Mouse (Mus musculus): ENCODE results near the gene Tmem132a. TPM values are rescaled to one million over a fixed set of nuclear protein-coding genes. Genes with fewer than 3 reads are reported as not detected.
A peak's percentile ranks its signal among the peaks of the same experiment; 100 is the strongest.

Tmem132a gene
- polyA plus RNA-seq, 2 experiments from 2014 or later: 0.89 TPM; not detected in 1

- peak; percentile 15 for ATAC-seq
These were observed 38.3 kb downstream of the Tmem132a start for GRCm38 (mm10) chr19:10831424-10831823.

GRCm38 (mm10) chr19:10829436-10830175 is 40.1 kb downstream of the Tmem132a start, which contains the start of gene Cd6:
Cd6 (minus strand) TSS chr19:10830058.
- peak; percentile 70 for ATAC-seq

DNA sequence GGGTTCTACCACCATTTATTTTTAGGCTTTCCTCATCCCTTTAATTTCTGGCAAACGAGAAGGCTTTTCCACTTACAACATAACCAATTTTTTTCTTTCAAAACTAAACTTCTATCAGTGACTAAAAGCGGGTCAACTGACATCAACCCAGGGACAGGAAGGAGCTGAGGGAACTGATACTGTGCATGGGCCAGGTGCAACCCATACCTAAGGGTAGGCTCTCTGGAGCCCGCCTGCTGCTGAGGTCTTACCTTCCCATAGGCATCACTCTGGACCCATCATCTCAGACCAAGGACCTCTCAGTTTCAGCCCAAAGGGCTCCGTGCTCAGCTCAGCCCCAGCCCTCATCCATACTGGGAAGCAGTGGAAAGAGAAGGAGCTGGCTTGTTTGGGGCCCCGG is 41.4 kb downstream of the Tmem132a start:
- no peak for ATAC-seq

- peak; percentile 21 for ATAC-seq
These were observed 45.7 kb downstream of the Tmem132a start for GRCm38 (mm10) chr19:10824061-10824460.

DNA sequence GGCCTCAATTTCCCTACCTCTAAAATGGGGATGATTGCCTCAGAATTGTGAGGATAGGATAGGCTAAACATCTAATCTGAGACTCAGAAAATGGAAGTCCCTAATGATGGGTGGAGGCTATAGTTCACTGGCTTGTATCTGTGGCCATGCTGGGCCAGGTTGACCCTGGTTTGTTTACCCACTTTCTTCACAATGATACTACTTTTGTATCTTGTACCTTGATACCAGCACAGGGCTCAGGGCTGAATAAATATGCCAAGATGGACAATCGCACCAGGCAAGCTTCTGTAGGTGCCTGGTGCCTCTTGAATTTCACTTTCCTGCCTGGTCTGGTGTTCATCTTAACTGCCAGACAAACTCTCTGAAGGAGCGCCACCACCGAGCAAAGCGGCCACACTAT is 47.2 kb downstream of the Tmem132a start:
- ATAC-seq: no peak

- ATAC-seq: peak; percentile 19
These were observed 48.4 kb downstream of the Tmem132a start for GRCm38 (mm10) chr19:10821319-10821718.

- no peak for ATAC-seq
These were observed 51.4 kb downstream of the Tmem132a start for GRCm38 (mm10) chr19:10818217-10818946.

- ATAC-seq: no peak
These were observed 53.3 kb downstream of the Tmem132a start for GRCm38 (mm10) chr19:10816462-10816861.

- ATAC-seq: peak; percentile 41
These were observed 53.9 kb downstream of the Tmem132a start for GRCm38 (mm10) chr19:10815871-10816270.

GRCm38 (mm10) chr19:10813905-10814304 is 55.8 kb downstream of the Tmem132a start:
- ATAC-seq: peak; percentile 11

DNA sequence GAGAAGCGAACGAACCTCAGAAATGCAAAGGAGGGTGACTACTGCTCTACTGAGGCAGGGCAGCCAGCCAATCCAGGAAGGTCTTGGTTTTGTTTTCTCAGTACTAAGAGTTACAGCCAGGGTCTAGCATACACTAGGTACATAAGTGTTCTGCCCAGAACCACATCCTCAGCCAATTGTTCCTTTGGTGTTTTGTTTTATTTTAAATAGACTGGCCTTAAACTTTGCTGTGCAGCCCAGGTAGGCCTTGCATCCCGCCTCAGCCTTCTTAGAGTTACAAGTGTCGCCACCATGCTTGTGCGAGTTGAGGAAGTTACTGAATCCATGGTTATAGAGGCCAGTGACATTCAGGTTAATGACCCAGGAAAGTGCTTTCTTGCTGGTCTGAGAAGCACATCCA is 56.7 kb downstream of the Tmem132a start:
- peak; percentile 66 for ATAC-seq

DNA sequence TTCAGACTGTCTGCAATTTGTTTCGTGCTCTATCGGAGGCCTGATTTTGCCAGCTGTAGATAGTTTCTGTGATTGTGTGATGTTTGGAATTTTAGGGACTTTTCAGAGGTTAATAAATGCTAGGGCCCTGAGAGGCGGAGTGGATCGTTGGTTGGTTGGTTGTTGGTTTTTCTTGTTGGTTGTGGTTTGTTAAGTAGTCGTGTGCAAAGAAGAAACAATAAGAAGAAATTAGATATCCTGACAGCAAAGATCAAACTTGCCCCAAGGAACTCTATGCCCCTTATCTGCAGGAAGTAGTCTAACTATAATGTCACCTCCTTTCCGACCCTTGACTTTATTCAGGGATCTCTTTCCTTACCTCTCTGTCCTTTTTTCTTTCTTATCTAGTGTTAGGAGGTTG is 58.3 kb downstream of the Tmem132a start:
- no peak for ATAC-seq

DNA sequence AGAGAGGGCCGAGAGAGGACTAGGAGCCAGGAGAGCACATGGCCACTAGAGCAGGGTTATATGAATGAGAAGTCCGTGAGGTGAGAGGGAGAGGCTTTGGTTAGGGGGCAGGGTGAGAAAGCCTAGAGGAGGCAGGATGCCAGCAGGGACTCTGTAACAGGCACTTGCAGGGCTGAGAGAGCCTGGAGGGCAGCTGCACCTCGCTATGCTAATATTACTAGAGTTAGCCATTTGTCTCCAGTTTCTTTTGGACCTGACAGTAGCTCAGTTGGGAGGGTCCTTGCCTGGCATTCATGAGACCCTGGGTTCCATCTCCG is 59.6 kb downstream of the Tmem132a start:
- no peak for ATAC-seq

DNA sequence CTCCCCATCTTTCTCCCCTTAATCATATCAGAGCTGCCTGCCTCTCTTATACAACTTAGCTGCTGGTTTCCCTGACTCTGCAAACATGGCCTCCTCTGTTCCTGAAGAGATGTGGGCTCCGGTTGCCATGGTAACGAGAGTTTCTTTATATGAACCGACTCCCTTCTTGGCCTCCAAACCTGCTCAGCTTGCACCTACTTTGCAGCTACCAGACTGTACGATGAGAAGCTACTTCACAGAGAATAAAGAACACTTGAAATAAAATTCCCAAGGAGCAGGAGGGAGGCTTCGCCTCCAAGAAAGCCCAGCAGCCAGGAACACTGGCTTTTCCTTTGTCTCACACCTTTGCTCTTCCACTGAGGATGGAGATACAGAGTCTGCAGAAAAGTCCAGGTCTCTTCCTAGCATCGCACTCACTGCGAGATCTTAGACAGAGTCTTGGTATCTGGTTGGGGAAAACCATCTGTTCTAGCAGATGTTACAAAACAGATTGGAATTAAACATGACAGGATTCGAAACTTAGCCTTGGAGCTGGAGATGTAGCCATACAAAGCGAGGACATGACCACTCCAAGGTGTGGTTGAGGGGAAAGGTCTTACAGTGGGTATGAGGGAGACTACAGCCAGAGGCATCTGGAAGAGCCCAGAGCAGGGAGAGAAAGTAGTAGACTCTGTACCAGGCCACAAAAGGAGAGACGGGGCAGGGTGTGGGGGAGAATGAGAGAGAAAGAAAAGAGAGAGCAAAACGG is 60.1 kb downstream of the Tmem132a start:
- ATAC-seq: no peak

- no peak for ATAC-seq
These were observed 61.1 kb downstream of the Tmem132a start for GRCm38 (mm10) chr19:10808524-10809233.

Other genes starting within 250 kb of the Tmem132a start
- 1 to 10 TPM in 1 of 2 experiments, not detected in 1; 1.1 TPM for gene Vwce, start 235.7 kb downstream of the Tmem132a start, polyA plus RNA-seq (2017; shearing (Covaris generic))
- gene Pga5, start 191.9 kb downstream of the Tmem132a start, polyA plus RNA-seq (2017; shearing (Covaris generic)): not detected
- gene Vps37c, start 181.2 kb downstream of the Tmem132a start, polyA plus RNA-seq (2017; shearing (Covaris generic)): 10 to 100 TPM; 11.1 to 13.2 TPM
- gene Cd5, start 130.9 kb downstream of the Tmem132a start, polyA plus RNA-seq (2017; shearing (Covaris generic)): 100 to 1,000 TPM; 406 to 482 TPM
- 100 to 1,000 TPM; 365 to 512 TPM for gene Cd6, start 39.9 kb downstream of the Tmem132a start, polyA plus RNA-seq (2017; shearing (Covaris generic))
- 1 to 10 TPM; 3.8 to 6.2 TPM for gene Slc15a3, start 30.2 kb downstream of the Tmem132a start, polyA plus RNA-seq (2017; shearing (Covaris generic))
- gene Tmem109, start 12.1 kb upstream of the Tmem132a start, polyA plus RNA-seq (2017; shearing (Covaris generic)): 10 to 100 TPM; 59.2 to 65.4 TPM
- gene Prpf19, start 25.3 kb upstream of the Tmem132a start, polyA plus RNA-seq (2017; shearing (Covaris generic)): 10 to 100 TPM; 11.7 to 29.4 TPM
- gene Zp1, start 50.7 kb upstream of the Tmem132a start, polyA plus RNA-seq (2017; shearing (Covaris generic)): not detected
- not detected for gene Ptgdr2, start 67.2 kb upstream of the Tmem132a start, polyA plus RNA-seq (2017; shearing (Covaris generic))
- gene Ccdc86, start 79.3 kb upstream of the Tmem132a start, polyA plus RNA-seq (2017; shearing (Covaris generic)): 10 to 100 TPM in 1 of 2 experiments, 1 to 10 TPM in 1; 7.9 to 11.1 TPM
- not detected for gene Ms4a10, start 104.7 kb upstream of the Tmem132a start, polyA plus RNA-seq (2017; shearing (Covaris generic))
- gene Ms4a15, start 123.3 kb upstream of the Tmem132a start, polyA plus RNA-seq (2017; shearing (Covaris generic)): under 1 TPM in 1 of 2 experiments, not detected in 1; 0.20 TPM
- not detected for gene Ms4a18, start 148.1 kb upstream of the Tmem132a start, polyA plus RNA-seq (2017; shearing (Covaris generic))
- gene Ms4a8a, start 211.2 kb upstream of the Tmem132a start, polyA plus RNA-seq (2017; shearing (Covaris generic)): not detected